Mouse (Mus musculus): ENCODE results near the gene Nptn. TPM values are rescaled to one million over a fixed set of nuclear protein-coding genes. Genes with fewer than 3 reads are reported as not detected.

Nptn gene
- 100 to 1,000 TPM; 106 to 112 TPM for total RNA-seq (2021)
- long read RNA-seq, experiment 1, transcript Nptn-201 (8 exons, 2,024 nt), result major isoform, 10 of 20 reads
- long read RNA-seq, experiment 1, partial matches to known transcripts, result 1 of 20 reads
- long read RNA-seq, experiment 1, other reads (novel, unspliced or antisense), result 9 of 20 reads
- long read RNA-seq, experiment 2, transcript Nptn-201 (8 exons, 2,024 nt), result major isoform, 10 of 18 reads
- long read RNA-seq, experiment 2, partial matches to known transcripts, result 1 of 18 reads
- long read RNA-seq, experiment 2, other reads (novel, unspliced or antisense), result 6 of 18 reads

DNA sequence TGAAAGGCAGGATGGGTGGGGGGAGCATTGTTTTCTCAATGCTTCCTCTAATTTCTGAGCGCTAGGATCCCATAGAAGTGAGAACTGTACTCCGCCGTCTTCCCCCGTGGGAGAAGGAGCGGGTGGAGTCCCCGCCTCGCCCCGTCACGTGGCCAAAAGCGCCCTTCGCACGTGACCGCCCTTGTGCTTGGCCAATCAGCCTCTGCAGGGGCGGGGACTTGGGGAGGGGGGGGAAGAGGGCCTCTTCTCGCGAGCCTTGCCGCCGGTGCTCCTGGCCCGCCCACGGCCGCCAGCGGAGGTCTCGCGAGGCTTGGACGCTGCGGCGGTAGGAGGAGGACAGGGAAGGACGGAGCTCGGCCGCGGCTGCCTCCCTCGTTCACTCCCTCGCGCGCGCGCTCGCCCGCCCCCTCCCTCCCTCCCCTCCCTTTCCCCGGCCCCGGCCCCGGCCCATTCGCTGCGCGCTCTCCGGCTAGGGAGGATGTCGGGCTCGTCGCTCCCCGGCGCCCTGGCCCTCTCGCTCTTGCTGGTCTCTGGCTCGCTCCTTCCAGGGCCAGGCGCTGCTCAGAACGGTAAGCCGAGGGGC lies at the start of gene Nptn:
Gene Nptn (plus strand): TSS at position 283 of the 583 bp plus-strand sequence.
- intact Hi-C loops (cut with DNase I), result no loop called here

DNA sequence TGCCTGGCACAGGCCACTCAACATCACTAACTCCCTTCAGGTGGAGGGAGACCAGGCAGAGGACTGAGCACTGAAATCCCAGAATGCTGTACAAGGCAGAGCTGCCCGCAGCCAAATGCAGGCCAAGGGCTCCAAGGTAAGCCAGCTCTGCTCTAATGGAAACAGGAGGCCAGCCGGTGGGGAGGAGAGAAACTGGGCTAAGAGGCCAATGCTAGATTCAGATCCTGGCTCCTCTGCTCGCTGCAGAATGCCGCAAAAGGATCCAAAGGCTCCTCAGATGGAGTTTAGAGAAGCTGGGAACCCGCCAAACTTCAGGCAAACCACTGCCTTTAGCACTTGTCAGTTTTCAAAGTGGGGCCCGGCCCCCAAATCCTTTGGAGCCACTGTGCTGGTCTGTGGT lies 48.7 kb upstream of the Nptn start:
- DNase-seq, result no peak
- intact Hi-C loops (cut with DNase I), result no loop called here

More for the DNA sequence above, at the start of gene Nptn:
- peak; percentile 94 to 99 for DNase-seq

DNA sequence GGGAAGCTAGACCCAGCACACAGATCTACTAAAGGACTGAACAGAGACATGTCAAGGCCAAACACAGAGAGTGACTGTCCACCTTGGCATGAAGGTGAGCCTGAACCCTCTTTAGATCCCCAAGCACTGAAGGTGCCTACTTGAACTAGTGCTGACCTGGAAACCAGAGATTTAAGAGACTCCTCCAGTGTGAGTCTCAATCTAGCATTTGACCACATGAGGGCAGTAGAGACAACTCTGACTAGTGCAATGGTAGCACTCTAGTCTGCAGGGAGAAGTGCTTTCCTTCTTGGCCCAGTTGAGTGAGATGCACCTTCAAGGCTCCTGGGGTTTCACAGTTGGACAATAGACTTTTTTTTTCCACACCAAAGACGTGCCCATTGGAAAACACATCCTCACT lies 47.3 kb upstream of the Nptn start:
- intact Hi-C loops (cut with DNase I), result no loop called here
- DNase-seq, result no peak

DNA sequence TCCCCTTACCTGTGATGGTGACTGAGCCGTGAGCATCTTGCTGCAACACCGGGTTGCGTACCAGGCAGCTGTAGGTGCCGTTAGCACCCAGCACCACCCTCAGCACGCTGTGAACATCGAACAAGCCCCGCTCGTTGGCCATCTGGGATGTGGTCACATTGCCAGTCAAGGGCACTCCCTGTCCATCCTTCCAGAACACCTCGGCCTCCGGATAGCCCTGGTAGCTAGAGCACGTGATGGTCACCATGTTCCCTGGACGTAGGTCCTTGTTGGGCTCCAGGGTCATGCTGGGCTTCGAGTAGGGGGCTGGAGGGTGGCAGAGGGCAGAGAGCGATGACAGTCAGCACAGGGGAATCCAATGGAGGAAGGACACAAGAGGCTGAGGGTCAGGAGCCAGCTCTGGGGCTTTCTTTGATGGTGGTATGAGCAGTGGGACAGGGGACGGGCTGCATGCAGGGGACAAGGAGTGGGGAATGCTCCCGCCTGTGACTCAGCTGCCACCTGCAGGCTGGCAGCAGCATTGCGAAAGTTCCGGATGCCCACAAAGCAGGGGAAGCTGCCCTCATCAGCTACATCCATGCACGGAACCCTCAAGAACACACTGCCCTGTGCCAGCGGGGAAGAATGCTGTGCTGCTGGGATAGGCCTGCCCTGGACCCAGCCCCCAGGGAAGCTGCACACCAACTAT lies 46.4 kb upstream of the Nptn start:
- intact Hi-C loops (cut with DNase I), result no loop called here
- no peak for DNase-seq

DNA sequence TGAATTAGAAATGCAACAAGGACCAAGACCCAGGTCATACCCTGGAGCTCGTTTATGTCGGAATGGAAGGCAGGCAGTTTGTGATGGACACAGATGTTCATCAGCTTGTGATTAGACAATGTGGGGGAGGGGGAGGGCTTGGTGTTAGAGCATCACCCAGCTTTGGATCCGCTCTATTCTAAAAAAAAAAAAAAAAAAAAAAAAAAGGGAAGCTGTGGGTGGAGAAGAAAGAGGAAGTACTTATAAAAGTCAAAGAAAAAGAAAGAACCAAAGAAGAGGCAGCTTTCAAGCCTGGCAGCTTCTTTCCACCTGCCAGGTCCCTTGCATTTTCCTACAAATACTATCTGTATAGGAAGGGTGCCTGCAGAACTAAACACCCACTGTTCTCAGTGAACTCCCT lies 44.3 kb upstream of the Nptn start:
- DNase-seq, result no peak
- intact Hi-C loops (cut with DNase I), result no loop called here

DNA sequence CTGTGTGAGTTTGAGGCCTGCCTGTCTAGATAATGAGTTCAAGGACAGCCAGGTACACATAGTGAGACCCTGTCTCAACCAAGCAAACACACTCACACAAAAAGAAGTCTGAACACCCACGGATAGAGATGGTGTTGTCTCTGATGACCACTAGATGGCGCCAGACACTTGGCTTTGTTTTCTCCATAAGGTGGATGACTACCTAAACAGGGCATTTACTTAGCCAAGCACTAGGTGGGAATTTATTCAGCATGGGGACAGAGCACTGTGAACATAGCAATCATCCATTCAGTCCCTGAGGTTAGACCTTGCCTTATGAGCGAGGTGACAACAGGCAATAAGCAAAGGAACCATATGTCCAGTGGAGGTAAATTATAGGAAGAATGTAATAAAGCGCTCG lies 42.2 kb upstream of the Nptn start:
- intact Hi-C loops (cut with DNase I), result loop anchor here (2.0 to 5.0 kb wide), 3 partner anchors 39 to 337 kb away; no protein-coding TSS in a partner anchor
- DNase-seq, result no peak

DNA sequence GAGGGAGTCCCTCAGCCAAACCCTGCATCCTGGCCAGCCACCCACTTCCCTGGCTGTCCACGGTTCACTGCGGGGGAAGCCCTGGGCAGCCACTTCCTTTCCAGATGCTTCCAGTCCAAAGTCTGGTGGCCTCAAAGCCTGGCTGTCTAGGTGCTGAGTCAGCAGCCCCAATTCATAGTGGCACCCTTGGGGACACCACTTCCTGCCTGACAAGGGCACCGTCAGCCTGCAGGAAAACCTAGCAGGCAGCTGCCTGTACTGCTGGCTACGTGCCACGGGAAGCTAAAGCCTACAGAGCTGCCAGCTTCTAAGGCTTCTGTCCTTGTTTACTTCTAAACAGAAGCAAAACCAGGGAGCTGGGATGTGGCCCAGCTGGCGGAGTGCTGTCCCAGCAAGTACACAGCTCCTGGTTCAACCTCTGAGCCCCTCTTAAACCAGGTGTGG lies 40.1 kb upstream of the Nptn start:
- DNase-seq, result peak; percentile 67 to 74
- intact Hi-C loops (cut with DNase I), result loop anchor here (2.0 to 5.0 kb wide), 3 partner anchors 37 to 335 kb away; no protein-coding TSS in a partner anchor

DNA sequence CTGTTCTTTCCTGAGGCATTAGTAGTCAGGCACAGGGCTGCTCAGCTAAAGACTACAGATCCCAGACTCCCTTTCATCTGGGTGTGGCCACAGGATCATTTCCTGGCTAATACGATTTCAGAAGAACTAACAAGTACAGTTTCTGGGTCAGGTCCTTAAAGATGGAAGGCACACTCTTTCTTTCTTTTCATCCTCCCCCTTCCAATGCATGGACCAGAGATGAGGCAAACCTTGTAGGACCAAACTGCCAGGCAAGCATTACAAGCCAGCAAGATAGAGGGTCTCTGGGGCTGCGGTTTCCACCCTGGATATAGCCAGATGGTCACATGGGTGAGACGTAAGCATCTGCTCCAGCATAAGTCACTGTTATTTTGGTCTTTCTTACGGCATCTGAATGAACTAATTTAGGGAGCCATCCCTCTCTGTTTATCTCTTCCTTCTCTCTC lies 37.1 kb upstream of the Nptn start:
- no peak for DNase-seq
- intact Hi-C loops (cut with DNase I), result loop anchor here (5.0 kb wide), 2 partner anchors 107 to 332 kb away; no protein-coding TSS in a partner anchor

DNA sequence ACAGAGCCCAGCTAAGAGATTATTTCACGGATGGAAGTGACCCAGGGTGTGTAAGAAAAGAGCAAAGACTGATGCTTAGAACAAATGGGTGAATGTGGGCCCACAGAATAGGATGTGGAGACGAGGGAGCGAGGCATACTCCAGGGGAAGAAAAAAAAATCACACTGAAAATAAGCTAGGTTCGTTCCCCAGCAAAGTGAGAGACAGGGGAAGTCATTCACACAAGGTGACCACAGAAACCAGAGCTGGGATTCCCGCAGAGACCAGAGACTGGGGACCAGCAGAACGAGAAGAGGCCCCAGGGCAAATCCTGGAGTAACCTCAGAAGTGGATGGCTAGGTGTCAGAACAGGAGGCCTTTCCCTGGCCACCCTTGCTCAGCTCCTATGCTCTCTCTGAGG lies 36.6 kb upstream of the Nptn start:
- no peak for DNase-seq
- intact Hi-C loops (cut with DNase I), result no loop called here

DNA sequence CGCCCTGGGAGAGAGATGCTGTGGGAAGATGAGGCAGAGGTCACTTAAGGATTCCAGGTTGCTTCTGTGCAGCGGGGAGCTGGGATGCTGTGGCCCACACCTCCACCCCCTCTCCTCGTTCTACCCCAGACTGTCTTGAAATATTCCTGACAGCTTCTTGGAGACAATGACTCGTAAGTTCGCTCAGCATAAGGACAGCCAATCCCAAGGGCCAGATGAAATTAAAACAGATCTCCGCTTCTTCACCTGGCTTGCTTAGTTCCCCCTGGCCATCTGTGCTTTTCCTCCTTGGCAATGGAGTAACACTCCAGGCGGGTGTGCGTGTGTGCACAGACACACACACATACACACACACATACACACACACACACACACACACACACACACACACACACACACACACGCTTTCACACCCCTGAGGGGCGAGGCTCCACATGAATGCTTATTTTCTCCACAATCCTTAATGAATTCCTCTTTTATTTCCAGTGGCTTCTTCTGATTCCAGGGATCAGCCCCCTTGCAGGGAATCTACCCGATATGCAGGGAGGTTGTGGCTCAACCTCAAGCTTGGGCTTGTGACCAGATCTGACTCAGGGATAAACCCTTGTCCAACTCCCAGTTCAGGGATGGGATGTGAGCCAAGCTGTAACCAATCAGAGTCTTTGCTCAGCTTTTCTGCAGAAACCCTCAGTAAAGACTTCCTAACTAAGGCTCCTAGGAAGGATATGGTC lies 35.2 kb upstream of the Nptn start:
- intact Hi-C loops (cut with DNase I), result no loop called here
- peak in 1 of 2 experiments; percentile 62 for DNase-seq

DNA sequence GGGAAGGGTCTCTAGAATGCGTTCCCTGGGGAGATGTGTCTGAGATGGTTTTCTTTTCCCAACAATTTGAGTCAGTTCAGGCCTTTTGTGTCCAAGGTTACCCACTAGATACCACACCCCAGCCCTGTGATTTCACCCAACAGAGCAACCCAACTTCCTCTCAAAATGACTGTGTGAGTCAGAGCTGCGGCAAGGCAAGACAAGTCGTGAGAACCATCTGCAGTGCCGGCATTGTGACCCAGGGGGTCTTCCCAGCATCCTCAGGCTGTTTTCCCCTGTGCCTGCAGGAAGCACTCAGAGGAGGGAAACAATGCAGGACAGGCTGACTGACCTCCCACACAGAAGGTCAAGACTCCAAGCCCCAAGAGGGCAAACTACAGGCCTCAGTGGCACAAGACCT lies 33.1 kb upstream of the Nptn start:
- no peak for DNase-seq
- intact Hi-C loops (cut with DNase I), result no loop called here

DNA sequence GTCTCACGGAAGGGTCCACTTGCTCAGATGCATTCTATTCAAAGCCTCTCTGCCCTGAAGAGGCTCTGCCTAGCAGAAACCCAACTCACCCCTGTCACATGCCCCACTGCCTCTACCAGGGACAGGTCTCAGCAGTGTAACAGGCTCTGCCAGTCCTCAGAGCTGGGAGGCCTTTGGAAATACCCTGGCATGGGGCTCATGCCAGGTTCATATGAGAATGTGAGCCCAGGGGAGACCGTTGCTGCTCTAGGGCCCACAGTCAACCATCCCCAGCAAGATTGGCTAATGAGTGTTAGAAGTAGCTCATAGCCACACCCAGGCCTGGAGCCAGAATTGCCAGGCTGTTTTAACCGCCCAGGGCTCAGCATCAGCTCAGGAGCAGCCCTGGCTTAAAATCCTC lies 32.3 kb upstream of the Nptn start:
- no peak for DNase-seq
- intact Hi-C loops (cut with DNase I), result no loop called here

DNA sequence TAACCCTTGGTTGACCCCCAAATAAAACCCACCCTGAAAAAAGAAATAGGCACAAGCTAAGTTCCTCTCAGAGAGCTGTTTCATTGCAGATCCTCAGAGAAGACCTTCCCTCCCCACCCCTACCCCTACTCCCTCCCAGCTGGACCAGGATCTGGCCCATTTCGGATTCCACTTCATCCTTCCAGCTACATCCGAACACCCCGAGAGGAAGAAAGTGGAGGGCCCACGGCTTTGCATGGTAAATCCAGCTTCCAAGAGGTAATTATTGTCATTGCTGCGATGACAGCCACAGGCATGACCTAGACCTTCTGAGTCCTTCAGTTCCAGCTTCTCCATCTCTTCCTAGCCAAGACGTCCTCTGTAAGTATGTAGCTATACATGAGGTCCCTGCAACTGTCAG lies 31.1 kb upstream of the Nptn start:
- DNase-seq, result no peak
- intact Hi-C loops (cut with DNase I), result no loop called here

DNA sequence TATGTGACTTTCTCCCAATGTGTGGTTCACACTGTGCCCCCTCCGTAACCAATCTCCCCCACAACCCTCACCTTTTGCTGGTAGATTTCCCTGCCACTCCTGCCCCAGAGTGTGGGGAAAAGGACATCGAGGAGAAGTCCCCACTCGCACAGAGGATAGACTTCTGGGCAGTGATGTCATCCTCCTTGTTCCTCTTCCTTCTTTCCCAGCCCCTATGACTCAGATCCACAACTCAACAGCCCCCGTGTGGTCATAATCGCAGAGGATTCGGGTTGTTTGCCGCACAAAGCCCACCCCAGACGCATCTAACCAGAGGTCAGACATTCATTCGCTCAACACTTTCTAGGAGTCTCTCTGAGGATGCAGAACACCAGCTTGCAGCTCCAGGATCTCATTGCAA lies 30.0 kb upstream of the Nptn start:
- DNase-seq, result no peak
- intact Hi-C loops (cut with DNase I), result no loop called here

DNA sequence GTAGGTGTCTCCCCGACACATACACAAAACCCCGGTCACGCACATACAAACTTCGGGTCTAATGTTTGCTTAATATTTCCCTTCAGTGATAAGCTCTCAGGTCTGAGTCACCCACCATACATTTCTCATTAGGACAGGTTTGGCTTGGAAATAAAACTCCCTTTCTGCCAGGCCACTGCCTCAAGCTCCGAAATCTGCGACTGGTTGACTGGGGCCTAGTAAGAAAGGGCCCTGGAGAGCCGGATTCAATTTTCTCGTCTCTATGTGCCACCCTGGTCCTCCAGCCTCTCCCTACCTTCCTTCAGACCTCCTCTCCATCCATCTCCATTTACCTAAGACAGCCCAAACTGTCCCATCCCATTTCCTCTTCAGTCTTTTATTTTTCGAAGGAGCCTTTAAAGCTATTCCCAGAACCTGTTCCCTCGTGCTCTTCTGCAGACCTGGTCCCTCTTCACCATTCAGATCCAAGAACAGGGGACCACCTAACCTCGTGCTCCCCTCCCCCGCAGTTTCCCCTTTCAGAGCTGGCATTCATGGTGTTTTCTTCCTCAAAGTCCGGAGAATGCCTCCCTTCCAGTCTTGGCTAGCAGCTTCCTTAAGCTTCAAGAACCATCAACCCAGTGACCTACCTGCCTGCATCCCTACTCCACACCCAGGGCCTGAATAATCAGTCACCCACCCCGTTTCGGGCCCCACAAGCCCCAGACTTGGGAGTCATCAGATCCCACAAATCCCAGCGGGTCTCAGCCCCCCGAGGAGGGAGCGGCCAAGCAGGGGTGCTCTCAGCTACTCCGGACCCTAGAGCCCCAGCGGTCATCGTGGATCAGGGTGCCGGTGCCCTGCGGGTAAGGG lies 27.8 kb upstream of the Nptn start:
- intact Hi-C loops (cut with DNase I), result no loop called here
- no peak for DNase-seq

DNA sequence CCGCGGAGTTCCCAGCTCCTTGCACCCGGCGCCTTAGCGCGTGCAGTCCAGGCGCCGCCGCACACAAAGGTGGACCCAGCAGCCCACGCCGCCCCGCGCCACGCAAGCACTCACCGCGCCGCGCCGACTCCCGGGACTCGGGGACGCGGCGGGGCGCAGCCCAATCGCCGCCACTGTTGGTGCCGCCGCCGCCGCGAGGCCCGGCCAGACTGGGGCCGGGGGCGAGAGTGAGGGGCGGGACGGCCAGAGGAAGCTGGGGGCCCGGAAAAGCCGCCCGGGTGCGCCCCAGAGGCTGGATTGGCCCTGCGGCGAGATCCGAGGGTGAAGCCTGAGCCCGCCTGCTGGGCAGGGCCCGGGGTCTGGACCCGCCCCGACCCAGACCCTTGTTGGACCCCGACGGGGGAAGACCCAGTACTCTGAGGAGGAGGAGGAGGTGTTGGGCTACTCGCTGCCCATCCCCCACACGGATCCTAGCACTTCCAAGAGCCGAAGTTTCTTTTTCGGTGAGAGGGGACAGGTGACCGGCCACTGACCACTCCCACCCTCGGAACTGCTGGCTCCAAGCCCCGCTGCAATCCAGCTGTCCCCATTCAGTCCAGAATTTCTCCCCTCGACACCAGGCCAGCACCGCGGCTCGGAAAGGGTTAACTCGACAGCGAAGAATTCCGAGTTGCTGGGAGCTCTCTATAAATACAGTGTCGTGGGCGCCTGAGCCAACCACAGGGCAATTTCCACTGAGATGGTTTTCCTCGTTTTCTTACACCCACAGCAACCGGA lies 26.9 kb upstream of the Nptn start, which contains the start of gene Cd276:
Gene Cd276 (minus strand): TSS at position 530 of the 777 bp plus-strand sequence.
- intact Hi-C loops (cut with DNase I), result no loop called here
- DNase-seq, result peak; percentile 40 to 52

DNA sequence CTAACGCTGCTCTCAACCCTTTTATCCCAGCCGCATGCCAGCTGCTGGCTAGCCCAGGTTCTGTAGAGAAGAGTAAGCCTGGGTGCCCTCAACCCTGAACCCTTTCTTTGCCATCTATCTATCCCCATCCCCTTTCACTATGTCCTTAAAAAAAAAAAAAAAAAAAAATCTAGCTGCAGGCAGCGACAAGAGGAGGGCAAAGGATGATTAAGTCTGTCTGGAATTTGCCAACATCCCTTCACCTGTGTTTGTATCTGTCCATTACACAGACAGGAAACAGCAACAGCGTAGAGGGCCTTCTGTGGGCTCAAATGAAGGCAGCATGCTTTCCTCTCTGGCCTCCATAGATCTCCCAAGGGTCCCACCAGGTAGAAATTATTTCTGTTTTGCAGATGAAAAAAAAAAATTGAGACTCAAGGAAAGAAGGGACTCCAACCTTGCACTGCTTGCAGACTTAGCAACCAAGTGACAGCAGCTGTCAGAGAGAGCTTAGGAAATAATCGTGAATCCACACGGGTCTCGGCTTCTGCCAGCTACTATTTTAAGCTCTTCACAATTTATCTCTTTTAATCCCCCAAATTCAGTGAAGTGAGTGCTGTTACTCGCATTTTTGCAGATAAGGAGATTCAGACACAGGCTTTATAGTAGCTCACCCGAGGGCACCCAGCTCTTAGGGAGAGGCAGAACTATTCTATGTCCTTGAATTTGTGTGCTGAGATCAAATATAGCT lies 26.2 kb upstream of the Nptn start:
- intact Hi-C loops (cut with DNase I), result no loop called here

DNA sequence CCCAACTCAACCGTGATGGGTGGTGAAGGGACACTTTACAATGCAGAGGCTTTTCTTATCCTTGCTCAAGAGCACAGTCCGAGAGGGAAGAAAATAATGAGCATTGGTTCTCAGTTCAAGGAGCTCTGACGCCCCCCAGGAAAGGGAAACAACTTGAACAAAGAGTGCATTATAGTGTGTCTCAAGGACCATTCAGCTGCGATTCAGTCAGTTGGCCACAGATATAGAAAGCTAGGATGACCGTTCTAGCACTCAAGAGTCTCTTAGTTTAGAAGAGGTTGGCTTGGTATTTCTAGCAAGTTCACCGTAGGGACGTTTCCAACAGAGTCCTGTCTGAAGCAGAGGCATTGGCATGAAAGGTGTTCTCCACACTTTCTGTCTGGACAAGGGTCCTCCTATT lies 25.4 kb upstream of the Nptn start:
- intact Hi-C loops (cut with DNase I), result no loop called here
- DNase-seq, result no peak

More for the DNA sequence above, 26.2 kb upstream of the Nptn start:
- no peak for DNase-seq

Measured in gastrocnemius, postnatal 36 days (tissue).